Mouse (Mus musculus): ENCODE results near the gene Rims1. TPM values are rescaled to one million over a fixed set of nuclear protein-coding genes. Genes with fewer than 3 reads are reported as not detected.

The Rims1 gene
- 7.8 and 8.9 TPM in 2 replicates for polyA plus RNA-seq (2014; fragmentation: Nextera tagmentation; extraction: Ambion mirVana)

- WGBS, result under 1% methylated on average over 58 of the region's 76 CpGs
- Histone ChIP-seq H3K36me3 (ENCODE audit: control insufficient read depth, insufficient read depth, low read length) (no peaks in the 10 kb centered on the region), H3K4me2 (ENCODE audit: low read length) (peak within 1 kb of the TSS; percentile 90), H3K27ac (ENCODE audit: low read depth) (no peak within 1 kb of the TSS), H3K9ac (ENCODE audit: low read length) (peak within 1 kb of the TSS; percentile 60), H3K27me3 (replicated peaks; ENCODE audit: control insufficient read depth, insufficient read depth, low read length) (peaks cover 14% of the 10 kb centered on the region), H3K9me3 (ENCODE audit: control insufficient read depth, low read length) (no peaks in the 10 kb centered on the region), H3K4me3 (ENCODE audit: low read depth, low read length) (peak within 1 kb of the TSS; percentile 62), H3K4me1 (replicated peaks; ENCODE audit: control insufficient read depth, insufficient read depth, low read length) (no peaks in the 10 kb centered on the region; the same call in 1 of the 2 replicates)
- peak; percentile 74 for DNase-seq (ENCODE audit: low spot score)
- peak; percentile 92 for ATAC-seq (replicated peaks; ENCODE audit: low FRiP score, low TSS enrichment, low read depth)
Measured at GRCm38 (mm10) chr1:22805726-22806625, at the start of gene Rims1. TSS of gene Rims1 (minus strand) at chr1:22805994.

- H3K4me2 ChIP-seq (ENCODE audit: low read length), result peak overlapping the region; percentile 90
- DNase-seq (ENCODE audit: low spot score) (no peak), ATAC-seq (replicated peaks; ENCODE audit: low FRiP score, low TSS enrichment, low read depth) (no peak)
- peak overlapping the region; percentile 62 for H3K4me3 ChIP-seq (ENCODE audit: low read depth, low read length)
- peaks cover 14% of the 10 kb centered on the region for H3K27me3 ChIP-seq (replicated peaks; ENCODE audit: control insufficient read depth, insufficient read depth, low read length)
- 35% methylated on average over 8 of the region's 8 CpGs for WGBS
- no peaks in the 10 kb centered on the region; the same call in 1 of the 2 replicates for H3K4me1 ChIP-seq (replicated peaks; ENCODE audit: control insufficient read depth, insufficient read depth, low read length)
- H3K27ac ChIP-seq (ENCODE audit: low read depth), result no peak overlapping the region
- H3K9me3 ChIP-seq (ENCODE audit: control insufficient read depth, low read length), result no peaks in the 10 kb centered on the region
- H3K36me3 ChIP-seq (ENCODE audit: control insufficient read depth, insufficient read depth, low read length), result no peaks in the 10 kb centered on the region
- H3K9ac ChIP-seq (ENCODE audit: low read length), result no peak overlapping the region
Measured at GRCm38 (mm10) chr1:22806626-22807096, 867 bp upstream of the Rims1 start.

GRCm38 (mm10) chr1:22805025-22805725, 619 bp downstream of the Rims1 start:
- DNase-seq (ENCODE audit: low spot score), result peak; percentile 56
- Histone ChIP-seq H3K9me3 (ENCODE audit: control insufficient read depth, low read length) (no peaks in the 10 kb centered on the region), H3K4me1 (replicated peaks; ENCODE audit: control insufficient read depth, insufficient read depth, low read length) (no peaks in the 10 kb centered on the region; the same call in 1 of the 2 replicates), H3K27me3 (replicated peaks; ENCODE audit: control insufficient read depth, insufficient read depth, low read length) (peaks cover 14% of the 10 kb centered on the region), H3K4me2 (ENCODE audit: low read length) (peak overlapping the region; percentile 90), H3K36me3 (ENCODE audit: control insufficient read depth, insufficient read depth, low read length) (no peaks in the 10 kb centered on the region), H3K9ac (ENCODE audit: low read length) (peak overlapping the region; percentile 60), H3K4me3 (ENCODE audit: low read depth, low read length) (peak overlapping the region; percentile 62), H3K27ac (ENCODE audit: low read depth) (no peak overlapping the region)
- 8% methylated on average over 15 of the region's 15 CpGs for WGBS
- ATAC-seq (replicated peaks; ENCODE audit: low FRiP score, low TSS enrichment, low read depth), result peak; percentile 54

GRCm38 (mm10) chr1:22804148-22804885, 1.5 kb downstream of the Rims1 start:
- Histone ChIP-seq H3K9ac (ENCODE audit: low read length) (no peak overlapping the region), H3K4me1 (replicated peaks; ENCODE audit: control insufficient read depth, insufficient read depth, low read length) (no peaks in the 10 kb centered on the region; the same call in 1 of the 2 replicates), H3K9me3 (ENCODE audit: control insufficient read depth, low read length) (no peaks in the 10 kb centered on the region), H3K27me3 (replicated peaks; ENCODE audit: control insufficient read depth, insufficient read depth, low read length) (peaks cover 14% of the 10 kb centered on the region), H3K36me3 (ENCODE audit: control insufficient read depth, insufficient read depth, low read length) (no peaks in the 10 kb centered on the region), H3K27ac (ENCODE audit: low read depth) (no peak overlapping the region), H3K4me3 (ENCODE audit: low read depth, low read length) (0 out of 2 replicates have a peak overlapping the region, but pooled peaks have one; percentile 1), H3K4me2 (ENCODE audit: low read length) (peak overlapping the region; percentile 90; the same call in 1 of the 2 replicates)
- DNase-seq (ENCODE audit: low spot score) (no peak), ATAC-seq (replicated peaks; ENCODE audit: low FRiP score, low TSS enrichment, low read depth) (no peak)
- WGBS, result 85% methylated on average over 4 of the region's 4 CpGs

GRCm38 (mm10) chr1:22803471-22803870, 2.3 kb downstream of the Rims1 start:
- no peaks in the 10 kb centered on the region for H3K9me3 ChIP-seq (ENCODE audit: control insufficient read depth, low read length)
- WGBS, result 70% methylated on average over 2 of the region's 2 CpGs
- H3K27me3 ChIP-seq (replicated peaks; ENCODE audit: control insufficient read depth, insufficient read depth, low read length), result peaks cover 14% of the 10 kb centered on the region
- no peaks in the 10 kb centered on the region for H3K36me3 ChIP-seq (ENCODE audit: control insufficient read depth, insufficient read depth, low read length)
- DNase-seq (ENCODE audit: low spot score), result no peak
- H3K27ac ChIP-seq (ENCODE audit: low read depth), result no peak overlapping the region
- no peaks in the 10 kb centered on the region; the same call in 1 of the 2 replicates for H3K4me1 ChIP-seq (replicated peaks; ENCODE audit: control insufficient read depth, insufficient read depth, low read length)
- no peak overlapping the region for H3K9ac ChIP-seq (ENCODE audit: low read length)
- no peak for ATAC-seq (replicated peaks; ENCODE audit: low FRiP score, low TSS enrichment, low read depth)
- no peak overlapping the region for H3K4me2 ChIP-seq (ENCODE audit: low read length)
- no peak overlapping the region for H3K4me3 ChIP-seq (ENCODE audit: low read depth, low read length)

- Histone ChIP-seq H3K9ac (ENCODE audit: low read length) (no peak overlapping the region), H3K4me1 (replicated peaks; ENCODE audit: control insufficient read depth, insufficient read depth, low read length) (no peaks in the 10 kb centered on the region; the same call in 1 of the 2 replicates), H3K27ac (ENCODE audit: low read depth) (no peak overlapping the region), H3K27me3 (replicated peaks; ENCODE audit: control insufficient read depth, insufficient read depth, low read length) (no peaks in the 10 kb centered on the region), H3K36me3 (ENCODE audit: control insufficient read depth, insufficient read depth, low read length) (no peaks in the 10 kb centered on the region), H3K4me2 (ENCODE audit: low read length) (no peak overlapping the region), H3K4me3 (ENCODE audit: low read depth, low read length) (no peak overlapping the region), H3K9me3 (ENCODE audit: control insufficient read depth, low read length) (no peaks in the 10 kb centered on the region)
- 70% methylated on average over 5 of the region's 5 CpGs for WGBS
- ATAC-seq (replicated peaks; ENCODE audit: low FRiP score, low TSS enrichment, low read depth) (no peak), DNase-seq (ENCODE audit: low spot score) (no peak)
Measured at GRCm38 (mm10) chr1:22800276-22800675, 5.5 kb downstream of the Rims1 start.

- Histone ChIP-seq H3K4me3 (ENCODE audit: low read depth, low read length) (no peak overlapping the region), H3K9ac (ENCODE audit: low read length) (no peak overlapping the region), H3K36me3 (ENCODE audit: control insufficient read depth, insufficient read depth, low read length) (no peaks in the 10 kb centered on the region), H3K4me1 (replicated peaks; ENCODE audit: control insufficient read depth, insufficient read depth, low read length) (no peaks in the 10 kb centered on the region), H3K9me3 (ENCODE audit: control insufficient read depth, low read length) (no peaks in the 10 kb centered on the region), H3K4me2 (ENCODE audit: low read length) (no peak overlapping the region), H3K27ac (ENCODE audit: low read depth) (no peak overlapping the region), H3K27me3 (replicated peaks; ENCODE audit: control insufficient read depth, insufficient read depth, low read length) (no peaks in the 10 kb centered on the region)
- whole genome bisulfite sequencing, result 68% methylated on average over 5 of the region's 5 CpGs
- no peak for DNase-seq (ENCODE audit: low spot score)
- no peak for ATAC-seq (replicated peaks; ENCODE audit: low FRiP score, low TSS enrichment, low read depth)
Measured at GRCm38 (mm10) chr1:22797091-22797490, 8.7 kb downstream of the Rims1 start.

GRCm38 (mm10) chr1:22789391-22789909, 16.3 kb downstream of the Rims1 start:
- DNase-seq (ENCODE audit: low spot score), result no peak
- WGBS, result 44% methylated on average over 7 of the region's 7 CpGs
- H3K36me3 ChIP-seq (ENCODE audit: control insufficient read depth, insufficient read depth, low read length), result no peaks in the 10 kb centered on the region

More at GRCm38 (mm10) chr1:22789391-22789909, 16.3 kb downstream of the Rims1 start:
- ATAC-seq (replicated peaks; ENCODE audit: low FRiP score, low TSS enrichment, low read depth), result no peak
- no peak overlapping the region for H3K27ac ChIP-seq (ENCODE audit: low read depth)
- H3K9ac ChIP-seq (ENCODE audit: low read length), result no peak overlapping the region
- H3K4me1 ChIP-seq (replicated peaks; ENCODE audit: control insufficient read depth, insufficient read depth, low read length), result no peaks in the 10 kb centered on the region
- no peak overlapping the region for H3K4me2 ChIP-seq (ENCODE audit: low read length)
- H3K27me3 ChIP-seq (replicated peaks; ENCODE audit: control insufficient read depth, insufficient read depth, low read length), result no peaks in the 10 kb centered on the region
- no peaks in the 10 kb centered on the region for H3K9me3 ChIP-seq (ENCODE audit: control insufficient read depth, low read length)
- H3K4me3 ChIP-seq (ENCODE audit: low read depth, low read length), result no peak overlapping the region

Measured in intestine, embryonic 14.5 days (tissue).